Mouse (Mus musculus) heart, postnatal 0 days (tissue): ENCODE measurements around the gene Ttc17. TPM values are rescaled to one million over a fixed set of nuclear protein-coding genes. Genes with fewer than 3 reads are reported as not detected.

Experiments used
- ATAC-seq: fragments of 200-750 bp; cut with Nextera tagmentation; 2 replicates; pipeline ENCODE4 v1.8.0; 2017; ENCODE audit warnings: low read depth, moderate number of reproducible peaks, moderate library complexity; ENCODE audit not compliant: insufficient read depth
- DNase-seq: peaks from one replicate; pipeline ENCODE4 v3.0.0-alpha.2; 2016; ENCODE audit warnings: low spot score
- H3K27ac ChIP-seq: fragments of 300-500 bp; sonication (generic); 2 replicates; pipeline ENCODE4 v1.5.1; 2014; ENCODE audit warnings: low read depth, mild to moderate bottlenecking
- H3K27me3 ChIP-seq: fragments of 300-500 bp; sonication (generic); 2 replicates; pipeline ENCODE4 v1.6.1; 2014; ENCODE audit warnings: low read length, mixed read lengths; ENCODE audit not compliant: control insufficient read depth, insufficient read depth
- H3K36me3 ChIP-seq: fragments of 300-500 bp; sonication (generic); replicated peaks from 2 replicates; pipeline ENCODE4 v1.6.1; 2014; ENCODE audit warnings: low read length, mixed read lengths; ENCODE audit not compliant: control insufficient read depth, insufficient read depth
- H3K4me1 ChIP-seq: fragments of 300-500 bp; sonication (generic); 2 replicates; pipeline ENCODE4 v1.6.1; 2014; ENCODE audit warnings: antibody characterized with exemption; ENCODE audit not compliant: control insufficient read depth, insufficient read depth
- H3K4me2 ChIP-seq: fragments of 300-500 bp; sonication (generic); 2 replicates; pipeline ENCODE4 v1.6.1; 2014; ENCODE audit warnings: low read depth, mild to moderate bottlenecking, low read length, moderate library complexity
- H3K4me3 ChIP-seq: fragments of 300-500 bp; sonication (generic); 2 replicates; pipeline ENCODE4 v1.5.1; 2014; ENCODE audit warnings: low read depth, low read length
- H3K9ac ChIP-seq: fragments of 300-500 bp; sonication (generic); replicated peaks from 2 replicates; pipeline ENCODE4 v1.6.1; 2014; ENCODE audit warnings: low read depth, low read length, mixed read lengths
- H3K9me3 ChIP-seq: fragments of 300-500 bp; sonication (generic); replicated peaks from 2 replicates; pipeline ENCODE4 v1.6.1; 2016; ENCODE audit warnings: low read length; ENCODE audit not compliant: control insufficient read depth
- CTCF ChIP-seq: IDR thresholded peaks from 2 replicates; pipeline ENCODE4 v1.5.1; 2016; ENCODE audit warnings: antibody characterized with exemption, control low read depth, low read depth
- EP300 ChIP-seq: IDR thresholded peaks from 2 replicates; pipeline ENCODE4 v1.6.1; 2016; ENCODE audit warnings: antibody characterized with exemption, low read depth
- WGBS: fragments of 180-500 bp; shearing (Covaris S2); extraction: QIAGEN DNeasy Blood & Tissue Kit; methylation state at CpG from one replicate; pipeline ENCODE4 v1.1.7; 2014; 5-methylcytosine and 5-hydroxymethylcytosine counted together
- polyA plus RNA-seq: library from polyadenylated mRNA; unstranded; fragments of >200 nt; fragmentation: Nextera tagmentation; extraction: Ambion mirVana; gene quantifications from 2 replicates; pipeline ENCODE4 v1.2.1, GENCODE M21; 2015
- total RNA-seq: library from RNA; depleted of rRNA; stranded (reverse); fragments of >200 nt; gene quantifications from 2 replicates; pipeline ENCODE4 v1.2.3, GENCODE M21; 2014; ENCODE audit warnings: low replicate concordance; rRNA removed

The Ttc17 gene
- total RNA-seq (13.7 and 76.8 TPM in 2 replicates), polyA plus RNA-seq (12.0 and 12.3 TPM in 2 replicates)

DNA sequence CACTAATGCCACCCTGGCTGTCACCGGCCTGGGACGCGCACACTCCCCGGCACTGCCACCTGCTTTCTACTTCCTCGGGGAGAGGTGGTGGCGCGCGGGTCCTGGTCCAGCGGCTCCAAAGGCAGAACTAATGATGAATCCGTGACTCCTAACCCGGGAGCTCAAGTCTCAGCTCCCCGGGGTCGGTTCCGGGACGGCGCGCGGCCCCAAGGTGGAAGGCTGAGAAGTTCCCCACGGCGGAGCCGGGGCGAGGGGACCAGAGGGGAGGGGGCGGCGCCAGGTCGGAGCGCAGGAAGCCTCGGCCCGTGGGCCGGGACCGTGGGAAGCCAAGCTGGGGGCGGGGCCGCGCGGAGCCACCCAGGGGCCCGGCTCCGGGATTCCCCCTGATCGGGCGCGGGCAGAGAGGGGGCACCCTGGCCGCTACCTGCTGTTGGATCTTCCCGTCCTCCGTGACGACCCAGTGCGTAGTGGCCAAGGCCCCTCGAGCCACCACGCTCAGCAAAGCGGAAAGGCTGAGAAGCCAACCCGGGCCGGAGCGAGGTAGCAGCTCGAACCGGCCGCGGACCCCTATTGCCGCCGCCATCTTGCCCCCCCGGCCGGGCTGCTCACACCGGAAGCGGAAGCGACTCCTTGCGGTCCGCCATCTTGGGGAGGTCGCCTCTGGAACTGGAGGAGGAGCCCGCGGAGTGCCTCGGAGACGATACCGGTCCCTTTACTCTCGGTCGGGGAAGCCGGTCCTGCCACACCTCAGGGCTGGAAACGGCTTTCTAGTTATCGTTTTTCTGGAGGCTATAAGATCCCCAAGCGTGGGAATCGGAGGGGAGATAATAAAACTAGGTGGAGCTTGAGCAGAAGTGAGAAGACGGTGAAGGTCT, at the start of gene Ttc17:
TSS of gene Ttc17 (minus strand) at position 607 of the 875 bp plus-strand sequence.
- DNase-seq = peak; percentile 89
- Histone ChIP-seq H3K4me2 (peak within 1 kb of the TSS; percentile 70), H3K9me3 (no peaks in the 10 kb centered on the region), H3K27me3 (no peaks in the 10 kb centered on the region), H3K4me1 (peaks cover 12% of the 10 kb centered on the region; the same call in 1 of the 2 replicates), H3K36me3 (peaks cover 10% of the 10 kb centered on the region; the same call in 1 of the 2 replicates), H3K9ac (peak within 1 kb of the TSS; percentile 97), H3K4me3 (peak within 1 kb of the TSS; percentile 100), H3K27ac (peak within 1 kb of the TSS; percentile 94)
- peak; percentile 96 for ATAC-seq
- TF ChIP-seq EP300 (no peak), CTCF (no peak)
- WGBS = under 1% methylated on average over 64 of the region's 77 CpGs

DNA sequence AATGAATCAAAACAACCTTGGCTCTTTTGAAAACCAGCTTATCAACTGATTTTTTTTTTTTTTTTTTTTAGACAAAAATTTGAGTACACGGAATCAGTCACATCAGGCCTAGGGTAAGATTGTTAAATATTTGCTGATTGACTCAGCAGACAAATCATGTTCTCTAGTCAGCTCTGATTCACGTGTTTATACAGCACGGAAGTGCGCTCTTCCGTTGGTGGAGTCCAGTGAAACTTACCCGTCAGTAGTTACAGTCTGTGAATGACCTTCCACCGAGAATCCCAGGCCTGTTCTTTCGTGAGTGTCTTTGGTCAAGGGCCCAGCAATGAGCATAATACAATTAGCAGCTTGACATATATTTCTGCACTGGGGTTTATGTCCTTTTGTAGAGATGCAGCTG, 43.2 kb upstream of the Ttc17 start:
- TF ChIP-seq CTCF = no peak
- TF ChIP-seq EP300 = no peak
- 75% methylated on average over 8 of the region's 8 CpGs for WGBS
- Histone ChIP-seq H3K27ac (no peak overlapping the region), H3K36me3 (no peaks in the 10 kb centered on the region), H3K4me1 (no peaks in the 10 kb centered on the region), H3K9ac (no peak overlapping the region), H3K9me3 (no peaks in the 10 kb centered on the region), H3K4me3 (no peak overlapping the region), H3K27me3 (no peaks in the 10 kb centered on the region), H3K4me2 (no peak overlapping the region)
- DNase-seq (no peak), ATAC-seq (no peak)

GRCm38 (mm10) chr2:94436952-94437351, 30.5 kb upstream of the Ttc17 start:
- peaks cover 31% of the 10 kb centered on the region for H3K4me1 ChIP-seq
- H3K27me3 ChIP-seq = no peaks in the 10 kb centered on the region
- peak; percentile 58 for DNase-seq
- H3K27ac ChIP-seq = peak overlapping the region; percentile 88
- WGBS = 2% methylated on average over 10 of the region's 10 CpGs
- no peaks in the 10 kb centered on the region for H3K9me3 ChIP-seq
- no peaks in the 10 kb centered on the region for H3K36me3 ChIP-seq
- H3K4me2 ChIP-seq = peak overlapping the region; percentile 82
- TF ChIP-seq EP300 (no peak), CTCF (no peak)
- ATAC-seq = no peak
- peak overlapping the region; percentile 98 for H3K9ac ChIP-seq
- peak overlapping the region; percentile 96 for H3K4me3 ChIP-seq

DNA sequence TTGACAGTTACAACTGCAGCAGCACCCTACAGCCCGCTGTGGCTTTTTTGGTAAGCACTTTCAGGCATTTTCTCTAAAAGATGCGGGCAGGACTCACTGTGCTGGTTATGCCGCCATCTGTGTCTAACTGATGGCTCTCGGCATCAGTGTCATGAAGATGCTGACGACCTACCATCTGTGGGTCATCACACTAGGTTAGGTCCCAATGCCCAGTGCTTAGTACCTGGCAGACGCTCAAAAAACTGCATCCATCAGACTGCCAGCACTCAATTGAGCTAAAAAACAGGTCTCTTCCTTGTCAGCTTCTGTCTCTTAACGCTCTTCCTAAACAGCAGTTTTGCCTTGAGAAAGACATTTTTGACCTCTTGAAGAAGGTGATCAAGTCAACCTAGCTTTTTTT, 29.0 kb upstream of the Ttc17 start:
- no peaks in the 10 kb centered on the region for H3K9me3 ChIP-seq
- H3K4me2 ChIP-seq = no peak overlapping the region
- no peak overlapping the region for H3K27ac ChIP-seq
- 81% methylated on average over 7 of the region's 7 CpGs for WGBS
- no peak for TF ChIP-seq EP300
- no peak for TF ChIP-seq CTCF
- H3K9ac ChIP-seq = no peak overlapping the region
- ATAC-seq (no peak), DNase-seq (no peak)
- peaks cover 44% of the 10 kb centered on the region for H3K4me1 ChIP-seq
- no peak overlapping the region for H3K4me3 ChIP-seq
- H3K27me3 ChIP-seq = no peaks in the 10 kb centered on the region
- no peaks in the 10 kb centered on the region for H3K36me3 ChIP-seq

DNA sequence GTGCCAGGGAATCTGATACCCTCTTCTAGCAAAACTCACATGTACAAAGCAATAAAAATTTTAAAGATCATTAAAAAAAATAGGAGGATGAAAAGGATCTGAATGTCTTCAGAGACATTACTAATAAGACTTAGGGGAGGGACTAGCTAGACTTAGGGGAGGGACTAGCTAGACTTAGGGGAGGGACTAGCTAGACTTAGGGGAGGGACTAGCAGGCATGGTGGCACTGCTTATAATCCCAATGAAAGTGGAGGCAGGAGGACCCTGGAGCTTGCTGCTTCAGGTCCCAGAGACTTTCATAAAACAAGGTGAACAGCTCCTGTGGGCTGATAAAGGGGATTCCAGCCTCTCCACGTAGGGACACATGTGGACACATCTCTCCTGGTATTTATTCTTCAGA, 28.3 kb upstream of the Ttc17 start:
- TF ChIP-seq EP300 (no peak), CTCF (no peak)
- no peaks in the 10 kb centered on the region for H3K9me3 ChIP-seq
- H3K36me3 ChIP-seq = no peaks in the 10 kb centered on the region
- 60% methylated on average over 1 of the region's 1 CpGs for WGBS
- no peaks in the 10 kb centered on the region for H3K27me3 ChIP-seq
- H3K4me1 ChIP-seq = peaks cover 44% of the 10 kb centered on the region
- no peak overlapping the region for H3K9ac ChIP-seq
- DNase-seq (no peak), ATAC-seq (no peak)
- no peak overlapping the region for H3K4me2 ChIP-seq
- H3K4me3 ChIP-seq = no peak overlapping the region
- H3K27ac ChIP-seq = no peak overlapping the region
